Mouse (Mus musculus) limb, embryonic 11.5 days (tissue): Measurements from ENCODE around the gene Lhb. TPM values are rescaled to one million over a fixed set of nuclear protein-coding genes. Genes with fewer than 3 reads are reported as not detected.
"Not testable (repeated sequence)": the region's sequence is repeated elsewhere in the genome, so short reads cannot be mapped to it uniquely, and the experiment has no call there.

Experiments used
- ATAC-seq: fragments of 200-750 bp; cut with Nextera tagmentation; 2 replicates; pipeline ENCODE4 v1.8.0; 2017; ENCODE audit warnings: low read depth; ENCODE audit not compliant: insufficient number of reproducible peaks, low FRiP score, low TSS enrichment
- DNase-seq: peaks from one replicate; pipeline ENCODE4 v3.0.0-alpha.2; 2015; ENCODE audit warnings: low spot score
- H3K27ac ChIP-seq: fragments of 300-500 bp; sonication (generic); replicated peaks from 2 replicates; pipeline ENCODE4 v1.5.1; 2014; ENCODE audit warnings: low read depth, mild to moderate bottlenecking, low read length
- H3K27me3 ChIP-seq: fragments of 300-500 bp; sonication (generic); 2 replicates; pipeline ENCODE4 v1.6.1; 2014; ENCODE audit warnings: mild to moderate bottlenecking, low read length, mixed read lengths; ENCODE audit not compliant: control insufficient read depth, insufficient read depth
- H3K36me3 ChIP-seq: fragments of 300-500 bp; sonication (generic); 2 replicates; pipeline ENCODE4 v1.6.1; 2014; ENCODE audit warnings: mild to moderate bottlenecking, low read length, moderate library complexity, mixed read lengths; ENCODE audit not compliant: control insufficient read depth, insufficient read depth
- H3K4me1 ChIP-seq: fragments of 300-500 bp; sonication (generic); 2 replicates; pipeline ENCODE4 v1.6.1; 2014; ENCODE audit warnings: low read length, mixed read lengths; ENCODE audit not compliant: control insufficient read depth, insufficient read depth
- H3K4me2 ChIP-seq: fragments of 300-500 bp; sonication (generic); 2 replicates; pipeline ENCODE4 v1.6.1; 2014; ENCODE audit warnings: low read depth, mild to moderate bottlenecking, moderate library complexity; ENCODE audit not compliant: severe bottlenecking
- H3K4me3 ChIP-seq: fragments of 300-500 bp; sonication (generic); 2 replicates; pipeline ENCODE4 v1.5.1; 2014; ENCODE audit warnings: low read depth, low read length
- H3K9ac ChIP-seq: fragments of 300-500 bp; sonication (generic); 2 replicates; pipeline ENCODE4 v1.6.1; 2014; ENCODE audit warnings: mild to moderate bottlenecking, low read length
- H3K9me3 ChIP-seq: fragments of 300-500 bp; sonication (generic); 2 replicates; pipeline ENCODE4 v1.6.1; 2016; ENCODE audit warnings: low read length; ENCODE audit not compliant: control insufficient read depth
- WGBS: fragments of 180-500 bp; shearing (Covaris S2); extraction: QIAGEN DNeasy Blood & Tissue Kit; methylation state at CpG from one replicate; pipeline ENCODE4 v1.1.7; 2014; 5-methylcytosine and 5-hydroxymethylcytosine counted together
- polyA plus RNA-seq: library from polyadenylated mRNA; unstranded; fragments of >200 nt; fragmentation: Nextera tagmentation; extraction: Ambion mirVana; gene quantifications from 2 replicates; pipeline ENCODE4 v1.2.1, GENCODE M21; 2014

Gene Lhb
- polyA plus RNA-seq, 1 experiment from 2014 or later = not detected

DNA sequence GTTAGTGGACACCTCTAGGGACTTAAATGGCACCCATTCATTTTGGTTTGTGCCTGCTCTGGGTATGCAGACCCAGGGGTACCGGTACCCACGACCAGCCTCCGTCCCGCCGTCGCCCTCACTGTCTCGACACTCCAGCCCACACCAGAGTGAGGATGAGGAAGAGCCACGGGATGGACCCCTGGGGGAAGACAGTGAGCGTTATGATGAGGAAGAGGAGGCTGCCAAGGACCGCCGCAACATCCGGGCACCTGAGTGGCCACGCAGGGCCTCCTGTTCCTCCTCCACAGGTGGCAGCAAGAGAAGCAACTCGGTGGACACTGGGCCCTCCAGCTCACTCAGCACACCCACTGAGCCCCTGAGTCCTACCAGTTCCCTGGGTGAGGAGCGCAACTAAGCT, 34.4 kb downstream of the Lhb start:
- H3K27me3 ChIP-seq = no peaks in the 10 kb centered on the region
- no peak for DNase-seq
- no peak overlapping the region for H3K9ac ChIP-seq
- 90% methylated on average over 15 of the region's 15 CpGs for WGBS
- no peak overlapping the region for H3K4me3 ChIP-seq
- no peaks in the 10 kb centered on the region for H3K9me3 ChIP-seq
- H3K27ac ChIP-seq = no peak overlapping the region
- H3K4me2 ChIP-seq = no peak overlapping the region
- ATAC-seq = no peak
- peaks cover 18% of the 10 kb centered on the region for H3K4me1 ChIP-seq
- H3K36me3 ChIP-seq = peaks cover 26% of the 10 kb centered on the region; the same call in 1 of the 2 replicates

DNA sequence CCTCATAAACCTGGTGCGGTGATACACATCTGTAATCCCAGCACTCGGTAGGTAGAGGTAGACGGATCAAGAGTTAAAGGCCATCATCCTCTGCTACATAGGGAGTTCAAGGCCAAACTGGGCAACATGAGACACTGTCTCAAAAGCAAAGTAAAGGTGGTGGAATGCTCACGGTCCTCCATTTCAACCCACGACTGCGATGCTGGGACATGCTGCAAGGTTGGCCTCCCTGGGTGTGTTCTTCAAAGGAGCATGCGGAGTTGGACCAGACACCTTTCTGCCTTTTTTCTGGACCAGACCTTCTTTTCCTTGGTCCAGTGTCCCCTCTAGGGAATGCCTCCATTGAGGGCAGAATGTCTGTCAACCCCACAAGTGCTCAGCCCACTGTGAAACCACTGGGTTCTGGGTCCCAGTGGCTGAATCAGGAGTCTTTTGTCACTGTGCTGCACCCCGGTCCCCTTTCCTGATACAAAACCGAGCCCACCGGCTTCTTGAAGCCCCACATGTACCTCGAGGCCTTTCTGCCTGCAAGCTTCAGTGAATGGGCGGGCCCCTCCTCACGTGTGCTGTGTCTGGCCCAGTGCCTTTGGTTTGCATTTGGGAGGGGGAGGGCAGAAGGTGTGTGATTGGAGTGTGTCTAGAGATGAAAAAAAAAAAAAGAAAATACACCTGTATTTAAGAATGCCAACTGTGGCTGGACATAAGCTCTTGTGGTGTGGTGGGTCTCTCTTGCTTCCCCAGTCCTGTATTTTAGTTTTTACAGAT, 35.5 kb downstream of the Lhb start:
- 73% methylated on average over 13 of the region's 13 CpGs for WGBS
- ATAC-seq = no peak
- H3K27me3 ChIP-seq = no peaks in the 10 kb centered on the region

DNA sequence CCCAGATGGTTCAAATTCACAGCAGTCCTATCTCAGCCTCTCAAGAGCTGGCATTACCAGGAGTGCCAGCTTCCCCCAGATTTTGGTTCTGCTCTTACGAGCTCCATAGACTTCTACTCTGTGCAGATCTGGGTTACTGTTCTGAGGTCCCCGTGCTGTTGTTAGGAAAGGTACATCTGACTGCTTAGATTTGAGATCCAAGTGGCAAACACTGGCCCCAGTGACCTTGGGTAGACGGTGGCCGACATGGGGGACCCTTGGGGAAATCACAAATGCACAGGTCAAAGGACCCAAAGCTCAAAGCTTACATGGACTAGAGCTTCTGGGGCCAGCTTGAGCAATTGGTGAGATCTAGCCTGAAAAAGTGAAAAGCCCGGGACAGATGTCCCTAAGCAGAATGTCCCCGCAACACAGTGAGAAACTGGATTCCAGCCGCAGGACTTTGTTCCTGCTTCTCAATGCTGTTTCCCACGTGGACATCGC, 36.1 kb downstream of the Lhb start:
- Histone ChIP-seq H3K27me3 (no peaks in the 10 kb centered on the region), H3K9me3 (no peaks in the 10 kb centered on the region), H3K4me1 (peaks cover 23% of the 10 kb centered on the region), H3K36me3 (peaks cover 26% of the 10 kb centered on the region; the same call in 1 of the 2 replicates), H3K27ac (no peak overlapping the region), H3K9ac (no peak overlapping the region), H3K4me3 (no peak overlapping the region), H3K4me2 (peak overlapping the region; percentile 20)
- ATAC-seq (no peak), DNase-seq (no peak)
- 59% methylated on average over 9 of the region's 9 CpGs for WGBS

More for the DNA sequence above, 35.5 kb downstream of the Lhb start:
- DNase-seq = no peak
- peaks cover 20% of the 10 kb centered on the region for H3K4me1 ChIP-seq
- H3K9ac ChIP-seq = no peak overlapping the region
- no peaks in the 10 kb centered on the region for H3K9me3 ChIP-seq
- peaks cover 26% of the 10 kb centered on the region; the same call in 1 of the 2 replicates for H3K36me3 ChIP-seq
- no peak overlapping the region for H3K27ac ChIP-seq
- H3K4me3 ChIP-seq = no peak overlapping the region
- no peak overlapping the region for H3K4me2 ChIP-seq

DNA sequence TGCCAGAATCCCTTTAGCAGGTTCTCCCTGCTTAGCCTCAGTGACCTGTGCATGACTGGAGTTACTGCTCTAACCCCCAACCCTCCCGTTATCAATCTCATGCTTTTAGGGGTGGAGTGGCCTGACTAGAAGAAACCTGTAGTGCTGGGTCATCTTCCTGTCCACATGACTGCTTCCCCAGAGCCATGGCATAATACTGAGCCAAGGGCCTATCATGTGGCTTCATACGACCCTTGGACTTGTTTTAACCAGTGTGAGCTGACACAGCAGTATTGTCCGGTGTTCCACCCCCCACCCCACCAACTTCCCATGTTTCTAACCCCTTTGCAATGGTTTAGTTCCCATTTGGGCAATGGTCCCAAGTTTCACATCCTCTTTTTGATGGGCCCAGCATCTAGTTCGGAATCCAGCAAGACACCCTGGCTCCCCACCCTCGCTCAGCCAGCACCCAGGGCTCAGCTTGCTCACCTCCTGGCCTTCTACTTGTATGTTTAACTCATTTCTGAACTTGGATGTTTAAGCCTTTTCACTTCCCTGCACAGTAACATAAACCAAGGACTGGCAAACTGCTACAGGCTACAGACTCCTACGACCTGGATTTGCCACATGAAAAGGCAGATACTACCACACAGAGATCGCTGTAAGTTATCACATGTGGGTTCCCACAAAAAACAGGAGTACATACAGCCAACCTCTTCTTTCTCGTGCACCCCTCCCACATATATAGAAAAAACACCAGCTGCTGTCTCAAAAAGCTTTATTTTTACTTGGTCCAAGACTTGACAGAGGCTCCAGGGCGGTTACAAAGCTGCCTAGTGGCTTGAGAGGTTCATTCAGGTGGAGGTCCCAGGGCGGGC, 36.8 kb downstream of the Lhb start:
- WGBS = 73% methylated on average over 9 of the region's 10 CpGs
- ATAC-seq = no peak

DNA sequence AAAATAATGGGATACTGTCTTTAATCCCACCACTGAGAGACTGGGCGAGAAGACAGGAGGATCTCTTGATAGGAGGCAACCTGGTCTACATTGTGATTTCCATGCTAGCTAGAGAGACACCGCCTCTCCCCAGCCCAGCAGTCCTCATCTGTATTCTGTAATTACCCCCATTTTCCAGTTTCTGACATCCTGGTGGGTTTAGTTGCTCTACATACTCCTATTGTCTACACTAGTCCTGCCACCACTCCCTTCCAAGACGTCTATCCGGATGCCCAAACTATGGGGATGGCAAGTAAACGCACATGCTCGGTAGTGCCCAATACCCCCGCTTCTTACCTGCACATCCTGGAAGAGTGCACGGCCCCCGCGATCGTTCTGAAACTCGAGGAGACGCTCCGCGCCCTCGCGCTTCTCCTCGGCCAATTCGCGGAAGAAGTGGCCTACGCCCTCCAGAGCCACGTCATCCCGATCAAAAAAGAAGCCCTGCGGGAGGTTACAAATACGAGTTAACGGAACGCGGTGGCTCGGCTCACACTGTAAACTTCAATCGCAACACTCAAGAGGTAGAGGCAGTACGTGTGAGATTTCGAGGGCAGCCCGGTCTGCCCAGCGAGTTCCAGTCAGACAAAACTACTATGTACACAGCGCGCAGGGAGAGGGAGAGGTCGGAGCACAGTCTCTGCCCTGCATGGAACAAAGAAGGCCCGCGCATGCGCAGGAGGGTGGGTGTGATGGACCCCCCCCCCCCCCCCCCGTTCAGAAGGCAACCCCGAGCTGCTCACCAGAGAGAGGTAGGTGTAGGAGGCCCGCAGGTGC, 38.3 kb downstream of the Lhb start:
- Histone ChIP-seq H3K9ac (peak overlapping the region; percentile 86), H3K4me1 (peaks cover 23% of the 10 kb centered on the region), H3K27me3 (no peaks in the 10 kb centered on the region), H3K36me3 (peaks cover 28% of the 10 kb centered on the region; the same call in 1 of the 2 replicates), H3K4me3 (peak overlapping the region; percentile 73), H3K9me3 (no peaks in the 10 kb centered on the region), H3K27ac (peak overlapping the region; percentile 90), H3K4me2 (peak overlapping the region; percentile 67)
- under 1% methylated on average over 41 of the region's 43 CpGs for WGBS
- DNase-seq = peak; percentile 93
- peak; percentile 61 for ATAC-seq

More for the DNA sequence above, 36.8 kb downstream of the Lhb start:
- Histone ChIP-seq H3K9ac (peak overlapping the region; percentile 13; the same call in 1 of the 2 replicates), H3K27ac (no peak overlapping the region), H3K4me1 (peaks cover 23% of the 10 kb centered on the region), H3K4me2 (peak overlapping the region; percentile 67), H3K36me3 (peaks cover 26% of the 10 kb centered on the region; the same call in 1 of the 2 replicates), H3K4me3 (peak overlapping the region; percentile 73), H3K27me3 (no peaks in the 10 kb centered on the region), H3K9me3 (no peaks in the 10 kb centered on the region)
- DNase-seq = no peak

DNA sequence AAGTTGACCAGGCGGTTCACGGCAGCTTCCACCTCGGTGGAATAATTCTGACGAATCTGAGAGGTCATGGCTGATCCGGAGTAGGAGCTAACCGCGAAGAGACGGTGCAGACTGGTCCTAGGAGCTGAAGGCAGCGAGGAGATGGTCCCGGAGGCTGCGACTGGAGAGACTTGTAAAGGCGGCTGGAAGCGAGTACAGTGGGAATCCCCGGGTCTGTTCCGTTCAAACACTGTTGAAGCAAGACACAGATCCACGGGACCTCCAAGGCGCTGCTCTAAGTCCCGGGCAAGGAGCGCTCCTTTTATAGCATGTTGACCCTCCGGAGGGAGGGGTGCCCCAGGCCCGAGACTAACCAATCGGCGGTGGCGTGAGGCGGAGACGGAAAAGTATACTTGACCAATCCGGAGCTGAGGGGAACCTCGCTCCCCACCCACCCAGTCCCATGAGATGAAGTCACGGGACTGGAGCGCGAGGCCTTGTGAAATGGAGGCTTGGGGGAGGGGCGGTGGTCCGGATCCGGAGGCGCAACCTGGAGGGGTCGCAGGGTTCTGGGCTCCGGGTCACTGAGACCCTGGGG, 39.0 kb downstream of the Lhb start, which contains the start of gene Ftl1:
Ftl1 (minus strand) TSS at position 321 of the 577 bp plus-strand sequence.
- under 1% methylated on average over 25 of the region's 37 CpGs for WGBS
- peak; percentile 97 for DNase-seq
- Histone ChIP-seq H3K36me3 (peaks cover 27% of the 10 kb centered on the region), H3K4me1 (peaks cover 23% of the 10 kb centered on the region), H3K4me3 (peak within 1 kb of the TSS; percentile 73), H3K27ac (peak within 1 kb of the TSS; percentile 90), H3K9ac (peak within 1 kb of the TSS; percentile 86), H3K4me2 (peak within 1 kb of the TSS; percentile 67)
- not testable (repeated sequence) for H3K9me3 ChIP-seq, H3K27me3 ChIP-seq
- peak; percentile 95 for ATAC-seq

DNA sequence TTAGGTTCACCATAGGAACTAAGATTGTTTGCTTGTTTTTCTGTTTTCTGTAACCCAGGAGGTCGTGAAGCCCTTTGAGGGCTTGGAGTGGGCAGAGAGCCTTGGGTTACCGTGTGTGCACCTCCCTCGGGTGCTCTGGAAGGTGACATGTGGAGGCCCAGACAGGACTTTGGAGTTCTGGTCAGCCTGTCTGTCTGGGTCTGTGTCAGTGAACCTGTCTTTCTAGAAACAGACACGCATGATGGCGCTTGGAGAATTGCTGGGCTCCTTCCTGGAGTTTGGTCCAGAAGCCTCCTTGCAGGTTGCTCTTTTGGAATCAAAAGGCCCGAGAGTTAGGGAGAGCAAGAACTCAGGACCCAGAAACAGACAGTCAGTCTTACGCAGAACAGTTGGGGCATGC, 39.8 kb downstream of the Lhb start:
- no peak overlapping the region for H3K27ac ChIP-seq
- DNase-seq = no peak
- peaks cover 25% of the 10 kb centered on the region for H3K36me3 ChIP-seq
- no peaks in the 10 kb centered on the region for H3K27me3 ChIP-seq
- H3K4me2 ChIP-seq = peak overlapping the region; percentile 45
- no peak for ATAC-seq
- peaks cover 23% of the 10 kb centered on the region for H3K4me1 ChIP-seq
- WGBS = 77% methylated on average over 7 of the region's 7 CpGs
- H3K9ac ChIP-seq = peak overlapping the region; percentile 53
- H3K4me3 ChIP-seq = peak overlapping the region; percentile 73
- no peaks in the 10 kb centered on the region for H3K9me3 ChIP-seq
